Mouse (Mus musculus): Measurements from ENCODE around the gene Dnah11.

The Dnah11 gene

GRCm38 (mm10) chr12:117872265-117872664 lies 326.6 kb downstream of the Dnah11 start:
- in situ Hi-C loops (cut with MboI, MseI), result no loop called here

DNA sequence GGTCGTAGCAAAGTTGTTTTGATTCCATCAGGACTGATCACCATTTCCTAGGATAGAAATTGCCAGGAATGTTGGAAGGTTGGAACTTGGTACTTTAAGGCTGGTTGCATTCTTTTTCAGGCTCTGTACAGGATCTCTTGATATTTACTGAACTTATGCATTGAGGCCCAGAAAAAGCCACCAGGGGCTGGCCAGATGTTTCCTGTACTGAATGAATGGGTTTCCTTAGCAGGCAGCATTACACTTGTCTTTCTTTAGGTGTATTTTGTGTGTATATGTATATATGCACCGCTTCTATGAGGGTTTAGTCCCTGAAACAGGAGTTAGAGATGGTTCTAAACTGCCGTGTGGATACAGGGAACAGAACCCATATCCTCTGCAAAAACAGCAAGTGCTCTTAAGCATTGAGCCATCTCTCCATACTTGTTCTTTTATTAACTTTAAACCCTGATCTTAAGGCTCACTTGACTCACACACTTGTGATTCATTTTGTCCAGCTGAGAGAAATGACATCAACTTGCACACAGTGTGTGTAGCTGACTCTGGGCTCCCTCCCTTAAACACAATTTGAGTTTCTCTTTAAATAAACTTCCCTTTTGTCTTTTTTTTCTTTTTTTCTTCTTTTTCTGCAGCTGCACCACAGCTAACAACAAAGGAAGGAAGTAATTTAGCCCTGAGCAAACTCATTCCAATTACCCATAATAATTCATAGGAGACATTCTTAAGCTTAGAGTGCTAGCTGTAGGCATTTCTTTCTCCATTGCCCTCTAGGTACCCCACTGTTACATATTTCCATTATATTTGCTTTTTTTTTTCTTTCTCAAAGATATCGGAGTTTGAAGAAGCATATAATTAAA lies 330.9 kb downstream of the Dnah11 start:
- in situ Hi-C loops (cut with MboI, MseI), result no loop called here

- in situ Hi-C loops (cut with MboI, MseI), result no loop called here
Observed at GRCm38 (mm10) chr12:117862655-117863054, 336.2 kb downstream of the Dnah11 start.

DNA sequence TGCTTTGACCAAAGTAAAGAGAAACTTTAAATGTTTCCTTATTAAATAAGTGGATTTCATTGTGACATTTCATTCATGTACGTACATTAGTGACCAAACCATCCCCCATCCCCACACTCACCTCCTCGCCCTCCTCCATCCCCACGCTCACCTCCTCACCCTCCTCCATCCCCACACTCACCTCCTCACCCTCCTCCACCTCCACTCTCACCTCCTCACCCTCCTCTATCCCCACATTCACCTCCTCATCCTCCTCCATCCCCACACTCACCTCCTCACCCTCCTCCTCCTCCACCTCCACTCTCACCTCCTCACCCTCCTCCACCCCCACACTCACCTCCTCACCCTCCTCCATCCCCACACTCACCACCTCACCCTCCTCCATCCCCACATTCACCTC lies 337.6 kb downstream of the Dnah11 start:
- in situ Hi-C loops (cut with MboI, MseI), result no loop called here

GRCm38 (mm10) chr12:117860840-117861239 lies 338.0 kb downstream of the Dnah11 start:
- in situ Hi-C loops (cut with MboI, MseI), result no loop called here

- in situ Hi-C loops (cut with MboI, MseI), result no loop called here
Observed at GRCm38 (mm10) chr12:117857884-117858283, 341.0 kb downstream of the Dnah11 start.

- in situ Hi-C loops (cut with MboI, MseI), result no loop called here
Observed at GRCm38 (mm10) chr12:117857023-117857422, 341.8 kb downstream of the Dnah11 start.

GRCm38 (mm10) chr12:117853316-117853715 lies 345.5 kb downstream of the Dnah11 start:
- in situ Hi-C loops (cut with MboI, MseI), result no loop called here

DNA sequence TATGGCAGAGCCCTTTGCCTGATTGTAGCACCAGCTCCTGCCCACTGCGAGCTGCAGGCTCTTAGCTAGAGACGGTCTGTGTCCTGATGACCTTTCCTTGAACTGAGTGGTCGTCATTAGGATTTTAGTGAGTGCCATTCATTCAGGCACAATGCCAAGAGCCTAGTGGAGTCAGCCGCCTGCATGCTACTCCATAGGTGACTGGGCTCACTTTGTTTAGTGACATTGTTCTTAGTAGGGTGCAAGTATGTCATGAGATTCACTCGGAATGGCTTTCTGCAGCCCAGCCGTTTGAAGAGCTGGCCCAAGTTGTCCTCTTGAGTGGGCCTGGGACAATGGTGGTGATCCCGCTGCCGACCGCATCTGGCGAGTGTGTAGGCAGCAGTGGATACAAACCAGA lies 348.4 kb downstream of the Dnah11 start:
- in situ Hi-C loops (cut with MboI, MseI), result no loop called here

- in situ Hi-C loops (cut with MboI, MseI), result no loop called here
Observed at GRCm38 (mm10) chr12:117848621-117849020, 350.2 kb downstream of the Dnah11 start.

- in situ Hi-C loops (cut with MboI, MseI), result no loop called here
Observed at GRCm38 (mm10) chr12:117844917-117845316, 353.9 kb downstream of the Dnah11 start.

- in situ Hi-C loops (cut with MboI, MseI), result no loop called here
Observed at GRCm38 (mm10) chr12:117844075-117844408, 354.8 kb downstream of the Dnah11 start.

GRCm38 (mm10) chr12:117843302-117844074 lies 355.4 kb downstream of the Dnah11 start:
- in situ Hi-C loops (cut with MboI, MseI), result no loop called here

- in situ Hi-C loops (cut with MboI, MseI), result no loop called here
Observed at GRCm38 (mm10) chr12:117842676-117843075, 356.2 kb downstream of the Dnah11 start.

- in situ Hi-C loops (cut with MboI, MseI), result no loop called here
Observed at GRCm38 (mm10) chr12:117840705-117841104, 358.1 kb downstream of the Dnah11 start.

GRCm38 (mm10) chr12:117837376-117837775 lies 361.5 kb downstream of the Dnah11 start:
- in situ Hi-C loops (cut with MboI, MseI), result no loop called here

DNA sequence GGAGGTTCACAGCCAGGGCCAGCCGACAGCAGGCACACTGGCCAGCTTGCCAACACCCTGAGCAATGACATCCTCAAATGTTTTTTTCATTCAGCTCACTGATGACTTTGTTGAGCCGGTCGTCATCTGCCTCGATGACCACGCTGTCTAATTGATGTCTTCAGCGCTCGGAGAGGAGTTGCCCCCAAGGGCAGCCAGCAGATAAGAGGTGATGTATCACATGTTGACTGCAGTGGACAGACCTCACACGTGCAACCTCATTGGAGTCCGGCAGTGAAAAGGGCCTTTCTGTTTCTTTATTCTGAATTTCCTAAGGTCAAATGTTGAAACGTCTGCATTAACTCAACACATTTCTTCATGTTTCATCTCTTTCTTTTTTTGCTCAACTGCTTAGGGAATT lies 363.5 kb downstream of the Dnah11 start:
- in situ Hi-C loops (cut with MboI, MseI), result no loop called here

DNA sequence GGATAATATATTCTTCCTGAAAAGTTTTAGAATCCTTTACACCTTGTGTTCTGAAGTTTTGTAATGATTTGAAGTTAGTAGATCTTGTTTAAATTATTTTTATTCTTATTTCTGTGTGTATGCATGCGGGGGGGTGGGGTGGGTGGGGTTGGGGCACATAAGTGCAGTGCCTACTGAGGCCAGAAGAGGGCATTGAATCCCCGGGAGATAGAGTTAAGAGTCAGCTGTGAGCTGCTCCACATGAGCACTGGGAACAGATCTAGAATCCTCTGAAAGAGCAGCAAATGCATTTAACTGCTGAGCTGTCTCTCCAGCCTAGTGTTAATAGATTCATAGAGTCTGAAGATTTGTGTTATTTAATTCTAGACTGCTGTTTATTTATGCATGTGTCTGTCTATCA lies 364.2 kb downstream of the Dnah11 start:
- in situ Hi-C loops (cut with MboI, MseI), result loop anchor here (5.0 kb wide), 1 partner anchor 1013 kb away; the partner anchor contains the start of gene Sp8

- in situ Hi-C loops (cut with MboI, MseI), result loop anchor here (5.0 kb wide), 1 partner anchor 1015 kb away; the partner anchor contains the start of gene Sp8
Observed at GRCm38 (mm10) chr12:117832190-117832589, 366.7 kb downstream of the Dnah11 start.

DNA sequence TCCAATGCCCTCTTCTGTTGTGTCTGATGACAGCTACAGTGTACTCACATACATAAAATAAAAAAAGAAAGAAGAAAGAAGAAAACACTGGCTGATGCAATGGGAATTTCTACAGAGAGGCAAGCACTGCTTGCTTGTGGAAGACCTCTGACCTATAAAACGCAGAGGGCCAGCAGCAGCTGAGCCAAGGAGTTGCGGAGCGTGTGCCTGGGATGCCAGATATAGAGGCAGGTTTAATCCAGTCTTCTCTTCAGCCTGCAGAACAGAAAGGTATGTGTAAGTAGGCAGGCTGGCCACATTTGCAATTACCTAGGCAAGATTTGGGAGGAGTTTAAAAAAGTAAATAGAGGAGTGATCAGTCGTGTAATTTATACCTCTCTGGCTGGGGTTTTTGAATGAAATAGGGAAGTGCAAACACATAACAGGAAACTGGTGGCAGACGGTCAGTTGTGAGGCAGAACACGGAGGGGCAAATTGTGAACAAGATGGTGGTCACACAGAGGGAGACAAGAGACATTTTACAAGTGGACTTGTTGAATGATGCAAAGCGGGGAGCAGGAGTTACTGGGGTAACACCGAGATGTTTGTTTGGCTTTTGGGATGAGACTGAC lies 367.4 kb downstream of the Dnah11 start:
- in situ Hi-C loops (cut with MboI, MseI), result loop anchor here (5.0 kb wide), 1 partner anchor 1016 kb away; the partner anchor contains the start of gene Sp8

DNA sequence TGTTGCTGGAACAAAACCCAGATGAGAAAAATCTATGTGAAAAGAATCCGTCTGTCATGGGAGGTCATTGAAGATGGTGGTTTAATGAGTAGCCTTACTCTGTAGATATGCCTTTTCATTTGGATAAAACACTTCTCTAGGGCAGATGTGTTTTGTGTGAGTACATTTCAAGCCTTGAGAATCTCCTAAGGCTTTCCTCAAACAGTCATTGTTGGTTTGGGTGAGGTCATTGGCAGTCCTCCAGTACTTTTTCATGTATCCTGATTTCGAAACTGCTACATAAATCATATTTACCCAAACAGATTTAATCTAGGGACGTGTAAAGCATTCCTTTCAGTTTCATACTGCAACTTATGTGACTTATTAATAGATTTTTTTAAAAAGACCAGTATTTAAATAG lies 370.5 kb downstream of the Dnah11 start:
- in situ Hi-C loops (cut with MboI, MseI), result no loop called here
